Mouse (Mus musculus): ENCODE measurements around the gene Ap4b1.
"Not testable (repeated sequence)": the region's sequence is repeated elsewhere in the genome, so short reads cannot be mapped to it uniquely, and the experiment has no call there.

Gene Ap4b1

GRCm38 (mm10) chr3:103808891-103809798 lies at the start of gene Ap4b1, which contains the start of the genes Dclre1b and Gm43064:
Gene Ap4b1, plus strand, starts transcription at chr3:103809520.
Gene Dclre1b, minus strand, starts transcription at chr3:103809444.
Gene Gm43064, plus strand, starts transcription at chr3:103809573.
- peak; percentile 89 to 94 for DNase-seq (ENCODE audit: low spot score in 2 of 2)

GRCm38 (mm10) chr3:103766789-103767188 lies 42.5 kb upstream of the Ap4b1 start:
- no peak for DNase-seq (ENCODE audit: low spot score in 2 of 2)

GRCm38 (mm10) chr3:103771531-103772130 lies 37.7 kb upstream of the Ap4b1 start:
- DNase-seq (ENCODE audit: low spot score in 2 of 2) = no peak

- DNase-seq (ENCODE audit: low spot score in 2 of 2) = no peak
Observed at GRCm38 (mm10) chr3:103772846-103773245, 36.5 kb upstream of the Ap4b1 start.

GRCm38 (mm10) chr3:103773508-103773907 lies 35.8 kb upstream of the Ap4b1 start:
- no peak for DNase-seq (ENCODE audit: low spot score in 2 of 2)

- DNase-seq (ENCODE audit: low spot score in 2 of 2) = no peak
Observed at GRCm38 (mm10) chr3:103774009-103774408, 35.3 kb upstream of the Ap4b1 start.

GRCm38 (mm10) chr3:103777940-103778339 lies 31.4 kb upstream of the Ap4b1 start:
- DNase-seq (ENCODE audit: low spot score in 2 of 2) = no peak

GRCm38 (mm10) chr3:103778660-103779059 lies 30.7 kb upstream of the Ap4b1 start:
- no peak for DNase-seq (ENCODE audit: low spot score in 2 of 2)

GRCm38 (mm10) chr3:103779183-103779582 lies 30.1 kb upstream of the Ap4b1 start:
- DNase-seq (ENCODE audit: low spot score in 2 of 2) = no peak

GRCm38 (mm10) chr3:103780271-103780670 lies 29.0 kb upstream of the Ap4b1 start:
- no peak for DNase-seq (ENCODE audit: low spot score in 2 of 2)

GRCm38 (mm10) chr3:103780777-103781176 lies 28.5 kb upstream of the Ap4b1 start:
- DNase-seq (ENCODE audit: low spot score in 2 of 2) = no peak

GRCm38 (mm10) chr3:103782844-103783609 lies 26.3 kb upstream of the Ap4b1 start:
- no peak for DNase-seq (ENCODE audit: low spot score in 2 of 2)

- DNase-seq (ENCODE audit: low spot score in 2 of 2) = no peak
Observed at GRCm38 (mm10) chr3:103787225-103787624, 22.1 kb upstream of the Ap4b1 start.

- DNase-seq (ENCODE audit: low spot score in 2 of 2) = no peak
Observed at GRCm38 (mm10) chr3:103789096-103789495, 20.2 kb upstream of the Ap4b1 start.

GRCm38 (mm10) chr3:103789891-103790345 lies 19.4 kb upstream of the Ap4b1 start:
- peak in 1 of 2 experiments; percentile 70 for DNase-seq (ENCODE audit: low spot score in 2 of 2)

GRCm38 (mm10) chr3:103790346-103791145 lies 18.8 kb upstream of the Ap4b1 start:
- peak; percentile 50 to 81 for DNase-seq (ENCODE audit: low spot score in 2 of 2)

- peak; percentile 94 to 97 for DNase-seq (ENCODE audit: low spot score in 2 of 2)
Observed at GRCm38 (mm10) chr3:103791230-103792110, 17.9 kb upstream of the Ap4b1 start, which contains the start of gene Hipk1. Gene Hipk1, minus strand, starts transcription at chr3:103791563.

- DNase-seq (ENCODE audit: low spot score in 2 of 2) = not testable (repeated sequence)
Observed at GRCm38 (mm10) chr3:103792111-103792406, 17.3 kb upstream of the Ap4b1 start.

- no peak for DNase-seq (ENCODE audit: low spot score in 2 of 2)
Observed at GRCm38 (mm10) chr3:103792566-103792965, 16.8 kb upstream of the Ap4b1 start.

GRCm38 (mm10) chr3:103796389-103796788 lies 12.9 kb upstream of the Ap4b1 start:
- no peak for DNase-seq (ENCODE audit: low spot score in 2 of 2)

All from spleen, postnatal 4 days (tissue).